Mouse (Mus musculus): ENCODE results near the gene Eefsec. TPM values are rescaled to one million over a fixed set of nuclear protein-coding genes. Genes with fewer than 3 reads are reported as not detected.

The Eefsec gene
- polyA plus RNA-seq, 1 experiment from 2014 or later = 49.5 TPM

DNA sequence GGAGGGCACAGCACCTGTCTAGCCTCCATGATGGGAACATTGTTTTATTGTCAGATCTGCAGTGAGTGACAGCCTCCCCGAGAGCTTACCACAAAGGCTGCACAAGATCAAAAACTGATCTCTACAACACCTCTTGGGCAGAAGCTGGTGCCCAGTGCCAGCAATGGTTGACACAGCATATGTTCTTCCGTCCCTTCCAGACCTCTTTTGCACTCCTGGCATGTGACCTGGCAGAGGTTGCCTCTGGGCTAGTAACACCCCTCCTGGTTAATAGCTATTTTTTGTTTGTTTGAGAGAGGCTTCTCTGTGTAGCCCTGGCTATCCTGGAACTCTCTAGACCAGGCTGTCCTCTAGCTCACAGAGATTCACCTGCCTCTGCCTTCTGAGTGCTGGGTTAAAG is 168.2 kb downstream of the Eefsec start:
- no peaks in the 10 kb centered on the region for H3K9me3 ChIP-seq (ENCODE audit: control insufficient read depth, low read depth, low read length)
- H3K4me3 ChIP-seq (ENCODE audit: low read depth, low read length) = no peak overlapping the region
- H3K9ac ChIP-seq (replicated peaks; ENCODE audit: low read depth, low read length) = no peak overlapping the region
- WGBS = 88% methylated on average over 2 of the region's 2 CpGs
- H3K36me3 ChIP-seq (ENCODE audit: control insufficient read depth, insufficient read depth, low read length) = no peaks in the 10 kb centered on the region
- H3K4me2 ChIP-seq (replicated peaks; ENCODE audit: low read depth, low read length) = no peak overlapping the region
- no peak overlapping the region for H3K27ac ChIP-seq (ENCODE audit: low read length)
- H3K4me1 ChIP-seq (ENCODE audit: control insufficient read depth, insufficient read depth, low read length) = peaks cover 8% of the 10 kb centered on the region; the same call in 1 of the 2 replicates
- no peaks in the 10 kb centered on the region for H3K27me3 ChIP-seq (ENCODE audit: control insufficient read depth, insufficient read depth, low read length)
- ATAC-seq (ENCODE audit: insufficient number of reproducible peaks, insufficient read depth, low FRiP score, low read depth) = no peak

DNA sequence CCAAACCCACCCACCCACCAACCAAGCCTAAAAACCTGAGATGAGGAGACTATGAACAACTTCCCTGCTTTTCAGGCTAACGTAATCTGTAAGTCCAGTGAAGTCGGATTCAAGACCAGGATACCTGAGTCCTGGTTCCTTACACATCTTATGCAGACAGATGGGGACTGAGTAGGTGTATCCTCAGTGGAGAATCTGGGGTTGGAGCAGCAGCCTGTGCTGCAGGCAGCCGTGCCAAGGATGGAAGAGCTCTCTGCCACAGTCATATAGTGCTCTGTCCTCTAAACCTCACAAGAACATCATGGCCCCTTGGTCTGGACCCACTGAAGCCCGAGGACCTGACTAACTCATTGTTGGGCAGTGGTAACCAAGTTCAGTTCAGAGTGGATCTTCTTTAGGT is 169.1 kb downstream of the Eefsec start:
- no peaks in the 10 kb centered on the region for H3K9me3 ChIP-seq (ENCODE audit: control insufficient read depth, low read depth, low read length)
- H3K4me3 ChIP-seq (ENCODE audit: low read depth, low read length) = no peak overlapping the region
- H3K4me2 ChIP-seq (replicated peaks; ENCODE audit: low read depth, low read length) = no peak overlapping the region
- no peak for ATAC-seq (ENCODE audit: insufficient number of reproducible peaks, insufficient read depth, low FRiP score, low read depth)
- 89% methylated on average over 4 of the region's 4 CpGs for WGBS
- no peak overlapping the region for H3K9ac ChIP-seq (replicated peaks; ENCODE audit: low read depth, low read length)
- no peak overlapping the region for H3K27ac ChIP-seq (ENCODE audit: low read length)
- no peaks in the 10 kb centered on the region for H3K36me3 ChIP-seq (ENCODE audit: control insufficient read depth, insufficient read depth, low read length)
- peaks cover 8% of the 10 kb centered on the region; the same call in 1 of the 2 replicates for H3K4me1 ChIP-seq (ENCODE audit: control insufficient read depth, insufficient read depth, low read length)
- H3K27me3 ChIP-seq (ENCODE audit: control insufficient read depth, insufficient read depth, low read length) = no peaks in the 10 kb centered on the region

DNA sequence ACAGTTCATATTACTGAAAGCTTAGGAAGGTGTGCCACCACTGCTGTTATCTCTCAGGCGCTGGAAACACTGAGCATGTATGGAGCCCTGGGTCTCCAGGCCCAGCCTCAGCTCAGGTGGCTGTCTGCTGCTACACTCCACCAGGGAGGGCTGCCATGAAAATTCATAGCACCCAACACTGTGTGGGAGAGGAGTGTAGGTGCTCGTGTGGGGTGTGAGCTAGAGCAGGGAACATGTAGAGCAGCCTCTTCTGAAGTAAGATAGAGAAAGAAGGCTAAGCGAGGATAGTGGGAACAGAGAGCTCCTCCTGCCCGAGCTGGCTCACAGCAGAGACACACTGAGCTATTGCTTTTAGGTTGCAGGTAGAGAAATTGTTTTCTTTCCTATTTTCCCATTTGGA is 170.1 kb downstream of the Eefsec start:
- ATAC-seq (ENCODE audit: insufficient number of reproducible peaks, insufficient read depth, low FRiP score, low read depth) = no peak
- 74% methylated on average over 4 of the region's 4 CpGs for WGBS
- no peaks in the 10 kb centered on the region for H3K36me3 ChIP-seq (ENCODE audit: control insufficient read depth, insufficient read depth, low read length)
- no peak overlapping the region for H3K27ac ChIP-seq (ENCODE audit: low read length)
- no peak overlapping the region for H3K9ac ChIP-seq (replicated peaks; ENCODE audit: low read depth, low read length)
- no peak overlapping the region for H3K4me2 ChIP-seq (replicated peaks; ENCODE audit: low read depth, low read length)
- H3K9me3 ChIP-seq (ENCODE audit: control insufficient read depth, low read depth, low read length) = no peaks in the 10 kb centered on the region
- H3K4me3 ChIP-seq (ENCODE audit: low read depth, low read length) = no peak overlapping the region
- peaks cover 8% of the 10 kb centered on the region; the same call in 1 of the 2 replicates for H3K4me1 ChIP-seq (ENCODE audit: control insufficient read depth, insufficient read depth, low read length)
- H3K27me3 ChIP-seq (ENCODE audit: control insufficient read depth, insufficient read depth, low read length) = no peaks in the 10 kb centered on the region

DNA sequence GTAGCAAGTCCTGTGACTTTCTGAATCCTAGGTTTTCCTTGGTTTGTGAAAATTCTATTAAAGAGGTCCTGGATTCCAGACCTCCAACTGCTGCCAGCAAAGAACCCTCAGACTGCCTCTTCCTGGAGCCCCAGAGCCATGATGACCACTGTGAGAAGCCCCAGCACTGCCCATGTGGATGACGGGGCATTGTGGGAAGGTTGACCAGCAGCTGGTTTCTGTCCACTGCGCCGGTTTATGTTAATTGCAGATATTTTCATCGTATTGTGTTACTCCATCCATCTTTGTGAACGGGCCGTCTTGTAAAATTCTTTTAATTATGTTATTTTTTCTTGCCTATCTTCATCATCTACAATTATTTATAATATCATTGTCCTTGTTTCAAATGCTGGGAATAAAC is 171.7 kb downstream of the Eefsec start:
- no peak overlapping the region for H3K9ac ChIP-seq (replicated peaks; ENCODE audit: low read depth, low read length)
- no peak overlapping the region for H3K27ac ChIP-seq (ENCODE audit: low read length)
- WGBS = 52% methylated on average over 6 of the region's 6 CpGs

DNA sequence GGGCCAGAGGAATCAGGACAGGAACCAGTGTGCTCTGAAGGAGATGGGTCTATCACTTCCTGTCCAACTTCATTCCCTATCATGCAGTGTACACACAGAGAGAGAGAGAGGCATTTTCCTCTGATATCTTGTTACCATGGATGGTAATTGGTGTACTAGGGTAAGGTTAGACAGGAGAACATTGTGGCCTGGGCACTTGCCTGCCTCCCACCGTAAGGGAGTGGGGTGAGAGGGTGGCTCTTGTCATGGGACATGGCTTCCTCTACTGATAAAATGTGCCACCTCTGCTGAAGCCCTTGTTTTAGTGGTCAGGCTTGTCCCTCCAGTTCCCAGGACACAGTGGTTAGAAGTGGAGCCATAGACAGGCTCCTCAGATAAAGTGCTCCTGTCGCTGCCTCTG is 178.4 kb downstream of the Eefsec start:
- Histone ChIP-seq H3K27me3 (ENCODE audit: control insufficient read depth, insufficient read depth, low read length) (no peaks in the 10 kb centered on the region), H3K4me3 (ENCODE audit: low read depth, low read length) (no peak overlapping the region)
- 83% methylated on average over 2 of the region's 2 CpGs for WGBS

More for the DNA sequence above, 171.7 kb downstream of the Eefsec start:
- Histone ChIP-seq H3K27me3 (ENCODE audit: control insufficient read depth, insufficient read depth, low read length) (no peaks in the 10 kb centered on the region), H3K9me3 (ENCODE audit: control insufficient read depth, low read depth, low read length) (no peaks in the 10 kb centered on the region), H3K4me3 (ENCODE audit: low read depth, low read length) (no peak overlapping the region), H3K36me3 (ENCODE audit: control insufficient read depth, insufficient read depth, low read length) (no peaks in the 10 kb centered on the region), H3K4me1 (ENCODE audit: control insufficient read depth, insufficient read depth, low read length) (peaks cover 8% of the 10 kb centered on the region; the same call in 1 of the 2 replicates), H3K4me2 (replicated peaks; ENCODE audit: low read depth, low read length) (no peak overlapping the region)
- no peak for ATAC-seq (ENCODE audit: insufficient number of reproducible peaks, insufficient read depth, low FRiP score, low read depth)

DNA sequence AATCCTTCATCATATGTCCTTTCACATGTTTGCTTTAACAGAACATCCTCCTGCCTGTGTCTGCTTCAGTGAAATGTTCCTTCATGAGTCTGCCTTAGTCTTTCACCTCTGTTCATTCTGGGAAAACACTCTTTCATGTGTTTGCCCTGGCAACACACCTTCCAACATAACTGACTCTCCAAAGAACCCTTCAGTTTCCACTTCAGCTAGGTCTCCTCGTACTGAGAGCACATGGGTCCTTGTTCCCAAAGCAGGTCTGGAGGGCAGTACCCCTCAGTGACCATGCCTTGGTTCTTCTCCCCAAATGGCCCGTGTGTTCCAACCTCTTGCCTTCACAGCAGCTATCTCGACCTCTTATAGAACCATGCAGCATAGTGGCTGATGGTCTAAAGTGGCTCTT is 179.3 kb downstream of the Eefsec start:
- H3K4me3 ChIP-seq (ENCODE audit: low read depth, low read length) = no peak overlapping the region
- no peak for ATAC-seq (ENCODE audit: insufficient number of reproducible peaks, insufficient read depth, low FRiP score, low read depth)
- no peaks in the 10 kb centered on the region for H3K27me3 ChIP-seq (ENCODE audit: control insufficient read depth, insufficient read depth, low read length)
- no peaks in the 10 kb centered on the region for H3K9me3 ChIP-seq (ENCODE audit: control insufficient read depth, low read depth, low read length)
- H3K9ac ChIP-seq (replicated peaks; ENCODE audit: low read depth, low read length) = no peak overlapping the region
- H3K27ac ChIP-seq (ENCODE audit: low read length) = no peak overlapping the region
- no peak overlapping the region for H3K4me2 ChIP-seq (replicated peaks; ENCODE audit: low read depth, low read length)
- H3K4me1 ChIP-seq (ENCODE audit: control insufficient read depth, insufficient read depth, low read length) = no peaks in the 10 kb centered on the region; the same call in 1 of the 2 replicates
- no peaks in the 10 kb centered on the region for H3K36me3 ChIP-seq (ENCODE audit: control insufficient read depth, insufficient read depth, low read length)
- 91% methylated on average over 3 of the region's 3 CpGs for WGBS

More for the DNA sequence above, 178.4 kb downstream of the Eefsec start:
- Histone ChIP-seq H3K9me3 (ENCODE audit: control insufficient read depth, low read depth, low read length) (no peaks in the 10 kb centered on the region), H3K27ac (ENCODE audit: low read length) (no peak overlapping the region), H3K4me2 (replicated peaks; ENCODE audit: low read depth, low read length) (no peak overlapping the region), H3K36me3 (ENCODE audit: control insufficient read depth, insufficient read depth, low read length) (no peaks in the 10 kb centered on the region), H3K9ac (replicated peaks; ENCODE audit: low read depth, low read length) (no peak overlapping the region), H3K4me1 (ENCODE audit: control insufficient read depth, insufficient read depth, low read length) (no peaks in the 10 kb centered on the region)
- no peak for ATAC-seq (ENCODE audit: insufficient number of reproducible peaks, insufficient read depth, low FRiP score, low read depth)

DNA sequence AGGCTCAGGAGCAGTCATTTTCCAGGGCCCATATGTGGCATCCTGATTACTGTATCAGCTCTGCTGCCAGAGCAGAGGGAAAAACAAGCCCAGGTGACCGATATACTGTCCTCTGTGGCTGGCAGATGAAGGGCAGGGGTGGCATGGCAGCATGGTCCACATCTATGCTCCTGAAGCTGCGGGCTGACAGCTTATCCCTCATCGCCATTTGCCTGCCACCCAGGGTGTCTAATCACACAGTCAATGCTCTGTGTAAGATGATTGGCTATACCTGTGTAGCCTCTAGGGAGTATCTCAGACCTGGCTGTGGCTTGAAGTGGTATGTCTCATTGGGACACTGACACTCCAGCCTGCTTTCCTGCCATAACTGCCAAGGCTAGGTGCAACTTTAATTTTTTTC is 180.3 kb downstream of the Eefsec start:
- WGBS = 82% methylated on average over 3 of the region's 3 CpGs
- H3K27ac ChIP-seq (ENCODE audit: low read length) = no peak overlapping the region
- H3K4me2 ChIP-seq (replicated peaks; ENCODE audit: low read depth, low read length) = no peak overlapping the region
- no peak overlapping the region for H3K9ac ChIP-seq (replicated peaks; ENCODE audit: low read depth, low read length)
- no peak overlapping the region for H3K4me3 ChIP-seq (ENCODE audit: low read depth, low read length)
- ATAC-seq (ENCODE audit: insufficient number of reproducible peaks, insufficient read depth, low FRiP score, low read depth) = no peak
- H3K36me3 ChIP-seq (ENCODE audit: control insufficient read depth, insufficient read depth, low read length) = no peaks in the 10 kb centered on the region
- no peaks in the 10 kb centered on the region; the same call in 1 of the 2 replicates for H3K4me1 ChIP-seq (ENCODE audit: control insufficient read depth, insufficient read depth, low read length)
- H3K9me3 ChIP-seq (ENCODE audit: control insufficient read depth, low read depth, low read length) = no peaks in the 10 kb centered on the region
- no peaks in the 10 kb centered on the region for H3K27me3 ChIP-seq (ENCODE audit: control insufficient read depth, insufficient read depth, low read length)

DNA sequence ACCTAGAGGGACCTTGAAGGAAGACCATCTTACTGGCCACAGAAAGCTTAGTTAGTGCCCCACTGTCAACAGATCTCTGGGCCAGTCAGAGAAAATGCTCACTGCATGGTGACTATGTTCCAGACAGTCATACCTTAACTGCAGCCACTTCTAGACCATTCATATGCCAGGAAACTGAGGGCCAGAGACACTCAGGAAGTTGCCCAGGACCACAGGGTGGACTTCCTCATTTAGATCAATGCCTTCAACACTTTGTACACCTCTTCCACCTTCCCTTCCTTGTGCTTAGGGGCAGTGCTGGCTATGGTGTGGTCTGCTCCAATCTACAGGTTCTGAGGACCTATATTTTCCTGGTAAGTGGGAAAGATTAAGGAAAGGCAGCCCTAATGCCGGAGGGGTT is 181.0 kb downstream of the Eefsec start:
- Histone ChIP-seq H3K27me3 (ENCODE audit: control insufficient read depth, insufficient read depth, low read length) (no peaks in the 10 kb centered on the region), H3K4me3 (ENCODE audit: low read depth, low read length) (no peak overlapping the region), H3K9ac (replicated peaks; ENCODE audit: low read depth, low read length) (no peak overlapping the region), H3K36me3 (ENCODE audit: control insufficient read depth, insufficient read depth, low read length) (no peaks in the 10 kb centered on the region), H3K4me1 (ENCODE audit: control insufficient read depth, insufficient read depth, low read length) (no peaks in the 10 kb centered on the region; the same call in 1 of the 2 replicates), H3K4me2 (replicated peaks; ENCODE audit: low read depth, low read length) (no peak overlapping the region), H3K9me3 (ENCODE audit: control insufficient read depth, low read depth, low read length) (no peaks in the 10 kb centered on the region), H3K27ac (ENCODE audit: low read length) (no peak overlapping the region)
- WGBS = 84% methylated on average over 1 of the region's 1 CpGs
- no peak for ATAC-seq (ENCODE audit: insufficient number of reproducible peaks, insufficient read depth, low FRiP score, low read depth)

DNA sequence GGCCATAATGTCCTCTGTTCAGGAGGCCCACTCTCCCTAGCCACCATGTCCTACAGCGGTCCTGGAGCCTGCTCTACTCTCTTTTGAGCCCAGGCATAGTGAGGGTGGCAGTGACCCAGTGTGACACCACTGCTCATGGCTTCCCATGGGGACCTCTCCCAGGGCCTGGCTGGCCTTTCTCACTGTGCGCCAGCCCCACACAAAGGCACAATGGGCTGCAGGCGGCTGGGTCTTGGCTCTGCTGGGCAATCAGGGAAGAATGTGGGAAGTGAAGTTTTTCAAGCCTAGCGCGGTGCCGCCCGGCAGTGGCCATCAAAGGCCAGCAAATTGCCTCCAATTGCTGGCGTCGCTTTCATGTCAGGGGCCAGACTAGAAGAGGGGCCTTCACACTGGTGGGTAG is 184.2 kb downstream of the Eefsec start:
- WGBS = 56% methylated on average over 9 of the region's 9 CpGs

More for the DNA sequence above, 184.2 kb downstream of the Eefsec start:
- H3K9me3 ChIP-seq (ENCODE audit: control insufficient read depth, low read depth, low read length) = no peaks in the 10 kb centered on the region
- H3K9ac ChIP-seq (replicated peaks; ENCODE audit: low read depth, low read length) = no peak overlapping the region
- H3K27ac ChIP-seq (ENCODE audit: low read length) = no peak overlapping the region
- no peak for ATAC-seq (ENCODE audit: insufficient number of reproducible peaks, insufficient read depth, low FRiP score, low read depth)
- no peak overlapping the region for H3K4me3 ChIP-seq (ENCODE audit: low read depth, low read length)
- H3K4me2 ChIP-seq (replicated peaks; ENCODE audit: low read depth, low read length) = no peak overlapping the region
- no peaks in the 10 kb centered on the region for H3K27me3 ChIP-seq (ENCODE audit: control insufficient read depth, insufficient read depth, low read length)
- H3K4me1 ChIP-seq (ENCODE audit: control insufficient read depth, insufficient read depth, low read length) = no peaks in the 10 kb centered on the region; the same call in 1 of the 2 replicates
- H3K36me3 ChIP-seq (ENCODE audit: control insufficient read depth, insufficient read depth, low read length) = no peaks in the 10 kb centered on the region

Data from stomach, embryonic 14.5 days (tissue).